In the genomic region with DNA sequence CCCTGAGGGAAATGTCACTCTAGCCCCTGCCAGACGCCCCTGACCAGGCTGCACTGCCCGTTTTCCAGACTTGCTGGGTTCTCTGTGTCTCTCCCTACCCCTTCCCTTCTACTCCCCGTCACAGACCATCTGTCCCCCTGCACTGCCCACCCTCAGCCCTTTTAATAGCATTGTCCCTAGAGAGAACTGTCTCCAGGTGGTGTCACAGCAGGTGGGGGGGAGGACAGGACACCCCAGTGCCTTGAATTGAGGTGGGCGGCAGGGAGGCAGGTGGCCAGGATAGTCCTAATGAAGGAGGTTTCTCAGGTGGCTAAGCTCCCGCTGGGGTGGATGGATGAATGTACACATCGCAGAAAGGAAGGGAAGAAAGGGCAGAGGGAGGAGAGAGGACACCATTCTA, we compare ENCODE assay signal across 12 mouse cellular contexts. TPM values are rescaled to one million over a fixed set of nuclear protein-coding genes. Genes with fewer than 3 reads are reported as not detected.
A peak's percentile ranks its signal among the peaks of the same experiment; 100 is the strongest.
DNase-seq lines count a peak whose midpoint lies in the region.
"Had no signal": no experiment of that assay in that cellular context is flagged by ENCODE, and none has a peak within 500 bp of the region (broad histone marks: within the 10 kb centered on the region; RNA-seq: fewer than 3 reads in every experiment).

No protein-coding gene starts in this region.

- DNase-seq in cerebellum, adult 11-12 months: peak; percentile 32
- DNase-seq in cerebellum, postnatal 14 days: no peak
- peak; percentile 70 to 75 for DNase-seq in left cerebral cortex, adult 18-20 months (ENCODE audit: low spot score in 2 of 2)
- no peak for DNase-seq in left cerebral cortex, postnatal 4 days
- peak; percentile 83 for DNase-seq in layer of hippocampus, adult 9-11 months
- peak; percentile 63 for DNase-seq in right cerebral cortex, postnatal 14 days
- no peak for DNase-seq in gastrocnemius, postnatal 10 days
- no peak for DNase-seq in embryo, embryonic 9.5 days (ENCODE audit: extremely low spot score)
- DNase-seq: adrenal gland, adult 2 months; cerebellum, adult 11 months; kidney, postnatal 10 days; lung, postnatal 10 days had no signal

- intact Hi-C loops in left cerebral cortex, postnatal 4 days (cut with DNase I): loop anchor here (5.0 kb wide), 2 partner anchors 92 to 347 kb away; no protein-coding TSS in a partner anchor

RNA-seq across cellular contexts. Expression of gene Ndrg4, which starts 17.9 kb away (rescaled TPM):
- 1,000 to 10,000 TPM; 1,666 to 1,729 TPM for total RNA-seq in left cerebral cortex, adult 18-20 months (2021)
- total RNA-seq in left cerebral cortex, postnatal 4 days (2021): 100 to 1,000 TPM; 540 to 651 TPM
- 10 to 100 TPM in 1 of 2 experiments, 1 to 10 TPM in 1; 8.9 to 12.8 TPM for total RNA-seq in gastrocnemius, postnatal 10 days (2021)

RNA-seq across cellular contexts. Expression of gene Setd6, which starts 21.1 kb away (rescaled TPM):
- total RNA-seq in left cerebral cortex, adult 18-20 months (2021): 10 to 100 TPM; 17.2 to 17.6 TPM
- 10 to 100 TPM; 27.9 to 28.5 TPM for total RNA-seq in left cerebral cortex, postnatal 4 days (2021)
- total RNA-seq in gastrocnemius, postnatal 10 days (2021): 10 to 100 TPM in 1 of 2 experiments, 1 to 10 TPM in 1; 8.1 to 12.6 TPM

Comparison
In these comparisons a context has a peak if more than half of its experiments do, and no peak if none do; other contexts are left out.
1. DNase-seq: peak in cerebellum, adult 11-12 months (single experiment), left cerebral cortex, adult 18-20 months (2 of 2), layer of hippocampus, adult 9-11 months (single experiment) and right cerebral cortex, postnatal 14 days (single experiment); none in cerebellum, postnatal 14 days (0 of 2), left cerebral cortex, postnatal 4 days (single experiment), gastrocnemius, postnatal 10 days (single experiment) and embryo, embryonic 9.5 days (single experiment).
2. RNA of gene Ndrg4, which starts 17.9 kb away (total RNA-seq): 1,666 to 1,729 TPM in left cerebral cortex, adult 18-20 months and 540 to 651 TPM in left cerebral cortex, postnatal 4 days; 8.9 to 12.8 TPM in gastrocnemius, postnatal 10 days; every median in the first group is over 10 times any median in the second.